Mouse (Mus musculus): ENCODE measurements around the gene Tmem130. TPM values are rescaled to one million over a fixed set of nuclear protein-coding genes. Genes with fewer than 3 reads are reported as not detected.

The Tmem130 gene
- polyA plus RNA-seq, 1 experiment = 0.08 TPM

GRCm38 (mm10) chr5:144729216-144729615 is 32.4 kb downstream of the Tmem130 start:
- DNase-seq (ENCODE audit: low read depth) = no peak

GRCm38 (mm10) chr5:144728237-144728636 is 33.4 kb downstream of the Tmem130 start:
- DNase-seq (ENCODE audit: low read depth) = no peak

GRCm38 (mm10) chr5:144727119-144727518 is 34.5 kb downstream of the Tmem130 start:
- DNase-seq (ENCODE audit: low read depth) = no peak

- no peak for DNase-seq (ENCODE audit: low read depth)
Observed at GRCm38 (mm10) chr5:144725554-144725953, 36.1 kb downstream of the Tmem130 start.

- DNase-seq (ENCODE audit: low read depth) = no peak
Observed at GRCm38 (mm10) chr5:144724926-144725325, 36.7 kb downstream of the Tmem130 start.

GRCm38 (mm10) chr5:144720281-144720680 is 41.3 kb downstream of the Tmem130 start:
- DNase-seq (ENCODE audit: low read depth) = no peak

GRCm38 (mm10) chr5:144719781-144720180 is 41.8 kb downstream of the Tmem130 start:
- no peak for DNase-seq (ENCODE audit: low read depth)

- no peak for DNase-seq (ENCODE audit: low read depth)
Observed at GRCm38 (mm10) chr5:144717186-144717585, 44.4 kb downstream of the Tmem130 start.

GRCm38 (mm10) chr5:144713371-144713770 is 48.2 kb downstream of the Tmem130 start:
- DNase-seq (ENCODE audit: low read depth) = no peak

GRCm38 (mm10) chr5:144707603-144708002 is 54.0 kb downstream of the Tmem130 start:
- DNase-seq (ENCODE audit: low read depth) = no peak

- DNase-seq (ENCODE audit: low read depth) = no peak
Observed at GRCm38 (mm10) chr5:144703464-144704368, 57.9 kb downstream of the Tmem130 start.

GRCm38 (mm10) chr5:144695289-144696060 is 66.1 kb downstream of the Tmem130 start:
- no peak for DNase-seq (ENCODE audit: low read depth)

GRCm38 (mm10) chr5:144694161-144694560 is 67.5 kb downstream of the Tmem130 start:
- no peak for DNase-seq (ENCODE audit: low read depth)

GRCm38 (mm10) chr5:144691421-144691820 is 70.2 kb downstream of the Tmem130 start:
- DNase-seq (ENCODE audit: low read depth) = no peak

- no peak for DNase-seq (ENCODE audit: low read depth)
Observed at GRCm38 (mm10) chr5:144688371-144688770, 73.2 kb downstream of the Tmem130 start.

Other genes with a start within 250 kb of the Tmem130 start
- gene Nptx2, start 215.9 kb downstream of the Tmem130 start, polyA plus RNA-seq (2012; rRNA removed) = 11.2 and 22.5 TPM in 2 replicates
- 98.4 and 103 TPM in 2 replicates for gene Trrap, start 5.9 kb upstream of the Tmem130 start, polyA plus RNA-seq (2012; rRNA removed)
- gene Smurf1, start 204.0 kb upstream of the Tmem130 start, polyA plus RNA-seq (2012; rRNA removed) = 29.6 and 29.8 TPM in 2 replicates